In the genomic region with DNA sequence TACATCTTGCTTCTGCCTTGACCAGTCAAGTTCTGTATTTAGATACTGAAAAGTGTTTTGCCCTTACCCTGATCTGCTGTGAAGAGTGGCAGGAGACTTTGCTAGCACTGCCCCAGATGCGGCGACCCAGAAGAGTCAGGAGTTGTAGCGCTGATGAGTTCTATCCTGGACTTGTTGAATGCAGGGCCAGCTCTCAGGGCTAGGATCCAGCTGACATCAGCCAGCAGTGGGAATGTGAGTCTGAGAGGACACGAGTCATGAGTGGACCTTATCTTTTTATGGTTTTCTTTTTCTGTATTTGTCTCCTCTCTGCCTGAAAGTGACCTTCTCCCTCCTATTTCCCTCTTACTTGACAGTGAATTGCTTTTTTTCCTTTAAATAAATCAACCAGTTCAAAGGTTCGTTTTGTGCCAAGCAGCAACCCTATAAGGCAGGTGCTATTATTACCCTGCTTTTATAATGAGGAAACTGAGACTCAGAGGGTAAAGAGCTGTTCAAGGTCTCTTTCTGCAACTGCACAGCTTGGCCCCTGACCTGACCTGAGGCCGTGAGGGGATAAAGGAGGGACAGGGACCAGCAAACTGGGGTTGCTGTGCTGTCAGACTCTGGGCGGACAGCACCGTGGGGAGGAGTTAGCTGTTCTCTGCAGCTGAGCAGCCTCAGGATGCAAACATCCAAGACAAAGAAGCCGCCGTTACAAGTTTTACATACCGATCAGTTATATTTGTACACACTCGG, we compare ENCODE assay signal across 10 mouse cellular contexts. TPM values are rescaled to one million over a fixed set of nuclear protein-coding genes. Genes with fewer than 3 reads are reported as not detected.
A peak's percentile ranks its signal among the peaks of the same experiment; 100 is the strongest.
DNase-seq lines count a peak whose midpoint lies in the region; ATAC-seq and TF ChIP-seq lines count a peak whose summit lies in the region.
"Had no signal": no experiment of that assay in that cellular context is flagged by ENCODE, and none has a peak within 500 bp of the region (broad histone marks: within the 10 kb centered on the region; RNA-seq: fewer than 3 reads in every experiment).

No protein-coding gene starts in this region.

- WGBS in kidney, embryonic 14.5 days: 42% methylated on average over 12 of the region's 12 CpGs
- WGBS in intestine, embryonic 15.5 days: 31% methylated on average over 12 of the region's 12 CpGs
- WGBS in thymus, adult 2 months: 88% methylated on average over 12 of the region's 12 CpGs

- H3K4me3 ChIP-seq in kidney, embryonic 14.5 days (ENCODE audit: low read length): no peak overlapping the region
- H3K4me3 ChIP-seq in intestine, embryonic 15.5 days (replicated peaks): no peak overlapping the region
- no peak overlapping the region for H3K4me3 ChIP-seq in thymus, adult 2 months (ENCODE audit: control insufficient read depth, insufficient read depth, low read length)

- H3K9ac ChIP-seq in kidney, embryonic 14.5 days (ENCODE audit: low read depth, low read length): no peak overlapping the region
- H3K9ac ChIP-seq in intestine, embryonic 15.5 days: no peak overlapping the region

- no peak for TF ChIP-seq CTCF in thymus, adult 2 months (IDR thresholded peaks at IDR 0.05; ENCODE audit: borderline replicate concordance, control insufficient read depth, extremely low read depth, insufficient read depth, low read length, poor library complexity)

- TF ChIP-seq POLR2A in thymus, adult 2 months (IDR thresholded peaks at IDR 0.05; ENCODE audit: control insufficient read depth, extremely low read depth, insufficient read depth, low read length, poor library complexity): no peak

- no peaks in the 10 kb centered on the region for H3K36me3 ChIP-seq in kidney, embryonic 14.5 days (ENCODE audit: control insufficient read depth, insufficient read depth, low read length)
- no peaks in the 10 kb centered on the region for H3K36me3 ChIP-seq in intestine, embryonic 15.5 days
- no peaks in the 10 kb centered on the region for H3K36me3 ChIP-seq in thymus, adult 2 months (ENCODE audit: control insufficient read depth, insufficient read depth, low read length)

- peak; percentile 14 to 36 for DNase-seq in kidney, postnatal 25 days
- peak; percentile 76 for DNase-seq in R1 (ENCODE audit: low read depth, low spot score)
- peak; percentile 36 for DNase-seq in gastrocnemius, postnatal 25 days
- DNase-seq in thymus, adult 2 months: no peak
- DNase-seq in B cell, adult 2 months: no peak
- no peak for DNase-seq in left cerebral cortex, adult 11 months (ENCODE audit: low spot score)
- DNase-seq: kidney, postnatal 10 days had no signal

- 0 out of 2 replicates have a peak, but pooled peaks cover 10% of the 10 kb centered on the region for H3K4me1 ChIP-seq in kidney, embryonic 14.5 days (ENCODE audit: control insufficient read depth, insufficient read depth, low read length)
- H3K4me1 ChIP-seq in intestine, embryonic 15.5 days (replicated peaks): peaks cover 15% of the 10 kb centered on the region
- no peaks in the 10 kb centered on the region for H3K4me1 ChIP-seq in thymus, adult 2 months (replicated peaks; ENCODE audit: control insufficient read depth, insufficient read depth, low read length)

- no peak overlapping the region for H3K27ac ChIP-seq in kidney, embryonic 14.5 days (ENCODE audit: low read depth, low read length)
- H3K27ac ChIP-seq in intestine, embryonic 15.5 days: peak overlapping the region; percentile 76
- H3K27ac ChIP-seq in thymus, adult 2 months (ENCODE audit: control insufficient read depth, insufficient read depth, low read length): no peak overlapping the region

- no peaks in the 10 kb centered on the region for H3K27me3 ChIP-seq in kidney, embryonic 14.5 days (ENCODE audit: control insufficient read depth, insufficient read depth, low read length)
- H3K27me3 ChIP-seq in intestine, embryonic 15.5 days (replicated peaks): no peaks in the 10 kb centered on the region
- no peaks in the 10 kb centered on the region for H3K27me3 ChIP-seq in thymus, adult 2 months (ENCODE audit: control insufficient read depth, insufficient read depth, low read length)
- H3K27me3 ChIP-seq: Patski had no signal

- H3K4me2 ChIP-seq in kidney, embryonic 14.5 days (replicated peaks; ENCODE audit: low read depth, low read length): no peak overlapping the region
- peak overlapping the region; percentile 36 for H3K4me2 ChIP-seq in intestine, embryonic 15.5 days (replicated peaks)

- no peak for ATAC-seq in kidney, embryonic 14.5 days (ENCODE audit: low FRiP score, low TSS enrichment)
- ATAC-seq in intestine, embryonic 15.5 days: peak; percentile 93
- ATAC-seq: Patski had no signal

- no peaks in the 10 kb centered on the region for H3K9me3 ChIP-seq in kidney, embryonic 14.5 days (ENCODE audit: control insufficient read depth, low read length)
- no peaks in the 10 kb centered on the region for H3K9me3 ChIP-seq in intestine, embryonic 15.5 days

RNA-seq across cellular contexts. Expression of a gene that starts 14.4 kb away (rescaled TPM):
- polyA plus RNA-seq in kidney, embryonic 14.5 days (2014; fragmentation: Nextera tagmentation; extraction: Ambion mirVana): 25.9 and 28.8 TPM in 2 replicates
- 100 to 1,000 TPM; 122 to 134 TPM for total RNA-seq in gastrocnemius, postnatal 25 days (2021)
- polyA plus RNA-seq in intestine, embryonic 15.5 days (2015; fragmentation: Nextera tagmentation; extraction: Ambion mirVana): 51.9 and 55.0 TPM in 2 replicates
- 5.7 and 5.8 TPM in 2 replicates for polyA plus RNA-seq in thymus, adult 2 months (2012; rRNA removed)

RNA-seq across cellular contexts. Expression of a gene that starts 41.7 kb away (rescaled TPM):
- polyA plus RNA-seq in kidney, embryonic 14.5 days (2014; fragmentation: Nextera tagmentation; extraction: Ambion mirVana): 25.8 and 41.7 TPM in 2 replicates
- 10 to 100 TPM; 67.1 to 73.5 TPM for total RNA-seq in gastrocnemius, postnatal 25 days (2021)
- 77.1 and 83.3 TPM in 2 replicates for polyA plus RNA-seq in intestine, embryonic 15.5 days (2015; fragmentation: Nextera tagmentation; extraction: Ambion mirVana)
- polyA plus RNA-seq in thymus, adult 2 months (2012; rRNA removed): 19.8 and 24.7 TPM in 2 replicates

RNA-seq across cellular contexts. Expression of a gene that starts 54.4 kb away (rescaled TPM):
- polyA plus RNA-seq in kidney, embryonic 14.5 days (2014; fragmentation: Nextera tagmentation; extraction: Ambion mirVana): 32.7 and 38.8 TPM in 2 replicates
- total RNA-seq in gastrocnemius, postnatal 25 days (2021): 10 to 100 TPM; 52.7 to 61.0 TPM
- 41.0 and 46.4 TPM in 2 replicates for polyA plus RNA-seq in intestine, embryonic 15.5 days (2015; fragmentation: Nextera tagmentation; extraction: Ambion mirVana)
- polyA plus RNA-seq in thymus, adult 2 months (2012; rRNA removed): 56.0 and 63.0 TPM in 2 replicates

Comparison
In these comparisons a context has a peak if more than half of its experiments do, and no peak if none do; other contexts are left out.
1. DNase-seq: peak in kidney, postnatal 25 days (2 of 2), R1 (single experiment) and gastrocnemius, postnatal 25 days (single experiment); none in thymus, adult 2 months (single experiment), B cell, adult 2 months (0 of 2) and left cerebral cortex, adult 11 months (single experiment).